Mouse (Mus musculus): ENCODE data around the gene 1700080O16Rik. TPM values are rescaled to one million over a fixed set of nuclear protein-coding genes. Genes with fewer than 3 reads are reported as not detected.

The 1700080O16Rik gene
- polyA plus RNA-seq (2012; rRNA removed): not detected in 2 replicates

DNA sequence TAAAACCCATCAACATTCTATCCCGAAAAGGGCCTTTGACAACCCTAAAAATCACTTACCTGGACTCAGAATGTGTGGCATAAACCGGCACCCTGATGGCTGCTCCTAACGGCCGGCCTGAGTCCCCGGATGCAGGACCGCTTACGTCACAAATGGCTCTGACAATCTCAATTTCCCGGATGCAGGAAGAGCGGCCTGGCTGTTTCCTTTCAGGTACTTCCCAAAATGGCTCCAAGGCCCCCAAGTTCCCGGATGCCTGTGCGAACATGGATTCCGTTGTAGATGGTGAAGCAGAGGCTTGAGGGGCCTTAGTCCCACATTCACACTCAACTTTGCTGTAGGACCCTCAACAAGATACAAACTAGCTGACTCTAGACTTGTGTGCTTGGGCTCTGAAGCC, at the start of gene 1700080O16Rik:
Gene 1700080O16Rik, minus strand, starts transcription at position 101 of the 400 bp plus-strand sequence.

Other genes starting within 250 kb of the 1700080O16Rik start
- gene Usp26, start 171.5 kb downstream of the 1700080O16Rik start, polyA plus RNA-seq (2012; rRNA removed): not detected in 2 replicates
- gene Gpc4, start 192.5 kb upstream of the 1700080O16Rik start, polyA plus RNA-seq (2012; rRNA removed): 21.8 and 23.2 TPM in 2 replicates